Mouse (Mus musculus): ENCODE results near the gene Ttc12. TPM values are rescaled to one million over a fixed set of nuclear protein-coding genes. Genes with fewer than 3 reads are reported as not detected.

The Ttc12 gene
- polyA plus RNA-seq, 2 experiments: 0.18 to 0.19 TPM

DNA sequence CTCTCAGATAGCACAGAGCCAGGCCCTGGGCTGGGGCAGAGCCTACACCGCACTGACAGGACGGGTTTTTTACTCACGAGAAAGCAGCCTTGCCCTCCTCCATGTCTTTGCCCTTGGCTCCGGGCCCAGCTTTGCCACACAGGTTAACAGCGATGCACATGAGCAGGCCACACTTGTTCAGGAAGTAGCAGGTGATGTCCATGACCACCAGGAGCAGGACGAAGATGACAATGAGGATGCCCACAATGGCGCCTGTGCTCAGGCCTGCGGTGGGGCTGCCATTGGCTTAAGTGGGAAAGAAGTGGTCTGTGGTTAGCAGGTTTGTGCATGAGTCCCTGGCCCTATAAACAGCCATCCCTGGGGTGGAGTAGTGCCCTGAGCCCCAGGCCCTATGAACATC, 23.6 kb upstream of the Ttc12 start:
- ATAC-seq (ENCODE audit: insufficient read depth) (no peak), DNase-seq (ENCODE audit: low read depth in 3 of 3, low spot score in 3 of 3) (no peak)
- Histone ChIP-seq H3K9me3 (ENCODE audit: control insufficient read depth, low read length) (no peaks in the 10 kb centered on the region), H3K4me3 (ENCODE audit: insufficient read depth in 1 of 2, low read depth in 2 of 2, low read length in 2 of 2) (no peak overlapping the region), H3K27me3 (ENCODE audit: control insufficient read depth, insufficient read depth, low read length) (no peaks in the 10 kb centered on the region), H3K4me2 (ENCODE audit: low read depth) (no peak overlapping the region), H3K9ac (replicated peaks) (no peak overlapping the region), H3K36me3 (replicated peaks; ENCODE audit: control insufficient read depth, insufficient read depth, low read depth) (no peaks in the 10 kb centered on the region), H3K27ac (no peak overlapping the region), H3K4me1 (replicated peaks; ENCODE audit: control insufficient read depth in 2 of 2, insufficient read depth in 2 of 2, low read length in 1 of 2) (no peaks in the 10 kb centered on the region)
- WGBS (ENCODE audit: insufficient replicate concordance): 67% methylated on average over 8 of the region's 8 CpGs
- TF ChIP-seq EP300 (IDR thresholded peaks at IDR 0.05; ENCODE audit: low read depth) (no peak), CTCF (IDR thresholded peaks at IDR 0.05; ENCODE audit: low read depth) (no peak)

DNA sequence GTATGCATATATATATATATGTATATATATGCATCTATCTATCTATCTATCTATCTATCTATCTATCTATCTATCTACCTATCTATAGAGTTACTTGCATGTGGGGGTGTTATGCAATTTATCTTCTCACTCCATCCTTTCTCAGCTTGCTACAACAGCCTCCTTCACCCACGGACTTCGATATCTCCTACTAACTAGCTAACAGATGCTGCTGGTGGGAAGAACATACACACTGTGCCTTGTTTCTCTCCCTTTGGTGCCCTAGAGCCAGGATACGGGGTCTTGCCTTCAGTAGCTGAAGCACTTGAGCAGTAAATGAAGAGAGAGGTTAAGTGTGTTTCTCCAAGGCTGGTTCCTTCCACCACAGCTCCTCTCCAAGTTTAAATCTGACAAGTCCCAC, 23.1 kb upstream of the Ttc12 start:
- ATAC-seq (ENCODE audit: insufficient read depth) (no peak), DNase-seq (ENCODE audit: low read depth in 3 of 3, low spot score in 3 of 3) (no peak)
- Histone ChIP-seq H3K4me1 (replicated peaks; ENCODE audit: control insufficient read depth in 2 of 2, insufficient read depth in 2 of 2, low read length in 1 of 2) (no peaks in the 10 kb centered on the region), H3K27me3 (ENCODE audit: control insufficient read depth, insufficient read depth, low read length) (no peaks in the 10 kb centered on the region), H3K9me3 (ENCODE audit: control insufficient read depth, low read length) (no peaks in the 10 kb centered on the region), H3K36me3 (replicated peaks; ENCODE audit: control insufficient read depth, insufficient read depth, low read depth) (no peaks in the 10 kb centered on the region), H3K4me2 (ENCODE audit: low read depth) (no peak overlapping the region), H3K27ac (no peak overlapping the region), H3K4me3 (ENCODE audit: insufficient read depth in 1 of 2, low read depth in 2 of 2, low read length in 2 of 2) (no peak overlapping the region), H3K9ac (replicated peaks) (no peak overlapping the region)
- TF ChIP-seq EP300 (IDR thresholded peaks at IDR 0.05; ENCODE audit: low read depth) (no peak), CTCF (IDR thresholded peaks at IDR 0.05; ENCODE audit: low read depth) (no peak)
- 68% methylated on average over 3 of the region's 3 CpGs for WGBS (ENCODE audit: insufficient replicate concordance)

DNA sequence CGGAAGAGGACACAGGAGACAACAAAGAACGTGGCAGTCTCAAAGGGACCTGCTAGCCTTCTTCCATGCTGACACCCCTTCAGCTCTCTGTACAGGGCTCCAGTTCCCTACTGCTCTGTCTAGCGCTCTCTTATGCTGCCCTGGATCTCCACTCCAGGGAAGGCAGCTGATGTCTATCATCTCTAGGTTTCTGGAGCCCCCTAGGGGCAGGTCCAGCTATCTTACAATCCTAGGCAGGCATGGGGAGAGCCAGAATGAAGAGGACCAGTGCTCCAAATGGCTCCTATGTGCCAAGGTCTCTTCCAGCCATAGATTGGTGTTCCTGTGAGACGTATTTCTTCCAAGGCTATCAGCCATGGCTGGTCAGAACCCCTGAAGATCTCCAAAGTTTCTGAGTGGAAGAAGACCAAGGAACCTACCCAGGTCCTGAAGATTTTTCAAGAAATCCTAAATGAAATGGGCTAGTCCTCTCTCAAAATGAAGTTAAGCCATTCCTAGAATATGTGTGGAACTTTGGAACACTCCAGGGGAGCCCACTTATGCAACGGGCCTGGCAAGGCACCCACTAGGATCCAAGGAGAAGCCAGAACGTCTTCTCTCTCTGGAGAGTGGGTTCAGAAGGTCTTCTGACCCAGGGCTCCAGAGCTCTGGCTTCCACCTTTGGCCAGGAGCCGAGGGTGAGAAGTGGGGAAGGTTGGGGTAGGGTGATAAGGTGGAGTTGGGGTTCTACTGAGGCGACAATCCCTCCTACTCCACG, 22.0 kb upstream of the Ttc12 start:
- Histone ChIP-seq H3K27ac (no peak overlapping the region), H3K9ac (replicated peaks) (no peak overlapping the region), H3K4me1 (replicated peaks; ENCODE audit: control insufficient read depth in 2 of 2, insufficient read depth in 2 of 2, low read length in 1 of 2) (no peaks in the 10 kb centered on the region), H3K36me3 (replicated peaks; ENCODE audit: control insufficient read depth, insufficient read depth, low read depth) (no peaks in the 10 kb centered on the region), H3K4me3 (ENCODE audit: insufficient read depth in 1 of 2, low read depth in 2 of 2, low read length in 2 of 2) (no peak overlapping the region), H3K9me3 (ENCODE audit: control insufficient read depth, low read length) (no peaks in the 10 kb centered on the region), H3K27me3 (ENCODE audit: control insufficient read depth, insufficient read depth, low read length) (no peaks in the 10 kb centered on the region), H3K4me2 (ENCODE audit: low read depth) (no peak overlapping the region)
- ATAC-seq (ENCODE audit: insufficient read depth): no peak
- DNase-seq (ENCODE audit: low read depth in 3 of 3, low spot score in 3 of 3): no peak
- whole genome bisulfite sequencing (ENCODE audit: insufficient replicate concordance): 53% methylated on average over 9 of the region's 9 CpGs
- TF ChIP-seq EP300 (IDR thresholded peaks at IDR 0.05; ENCODE audit: low read depth) (no peak), CTCF (IDR thresholded peaks at IDR 0.05; ENCODE audit: low read depth) (peak; percentile 22)

DNA sequence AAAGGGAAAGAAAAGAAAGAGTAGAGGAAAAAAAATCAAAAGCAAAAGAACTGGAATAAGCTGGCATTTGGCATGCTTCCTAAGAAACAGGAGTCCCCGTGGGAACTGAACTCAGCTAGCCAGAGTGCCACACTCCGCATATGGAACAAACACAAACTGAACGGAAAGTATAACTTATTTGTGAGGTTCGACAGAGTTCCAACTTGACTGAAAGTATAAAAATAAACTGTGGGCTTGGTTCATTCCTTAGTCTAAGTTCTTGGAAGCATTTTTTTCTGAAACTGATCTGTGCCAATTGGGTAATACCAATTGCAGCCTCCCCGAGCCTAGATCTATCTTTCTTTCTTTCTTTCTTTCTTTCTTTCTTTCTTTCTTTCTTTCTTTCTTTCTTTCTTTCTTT, 18.6 kb upstream of the Ttc12 start:
- no peak overlapping the region for H3K27ac ChIP-seq
- TF ChIP-seq EP300 (IDR thresholded peaks at IDR 0.05; ENCODE audit: low read depth) (no peak), CTCF (IDR thresholded peaks at IDR 0.05; ENCODE audit: low read depth) (no peak)
- DNase-seq (ENCODE audit: low read depth in 3 of 3, low spot score in 3 of 3): no peak
- no peak overlapping the region for H3K9ac ChIP-seq (replicated peaks)
- no peak overlapping the region for H3K4me2 ChIP-seq (ENCODE audit: low read depth)
- H3K27me3 ChIP-seq (ENCODE audit: control insufficient read depth, insufficient read depth, low read length): no peaks in the 10 kb centered on the region
- no peak overlapping the region for H3K4me3 ChIP-seq (ENCODE audit: insufficient read depth in 1 of 2, low read depth in 2 of 2, low read length in 2 of 2)
- H3K9me3 ChIP-seq (ENCODE audit: control insufficient read depth, low read length): no peaks in the 10 kb centered on the region
- no peaks in the 10 kb centered on the region for H3K36me3 ChIP-seq (replicated peaks; ENCODE audit: control insufficient read depth, insufficient read depth, low read depth)
- no peak for ATAC-seq (ENCODE audit: insufficient read depth)
- WGBS (ENCODE audit: insufficient replicate concordance): 59% methylated on average over 5 of the region's 5 CpGs
- no peaks in the 10 kb centered on the region for H3K4me1 ChIP-seq (replicated peaks; ENCODE audit: control insufficient read depth in 2 of 2, insufficient read depth in 2 of 2, low read length in 1 of 2)

DNA sequence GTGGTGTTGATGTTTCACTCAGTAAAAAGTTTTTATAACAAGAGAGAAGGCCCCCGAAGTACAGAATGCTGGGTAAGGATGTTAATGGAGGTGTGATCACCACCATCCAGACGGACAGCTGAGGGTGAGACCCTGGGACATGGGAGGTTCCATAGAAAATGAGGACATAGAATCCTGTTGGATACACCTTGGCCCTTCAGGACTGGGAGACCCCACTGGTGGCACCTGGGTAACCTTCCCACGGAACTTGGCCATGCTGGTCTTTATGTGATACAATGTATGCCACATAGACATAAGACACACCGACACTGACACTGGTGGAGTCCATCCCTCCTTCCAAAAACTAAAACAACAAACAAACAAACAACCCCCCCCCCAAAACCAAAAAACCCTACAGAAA, 16.2 kb upstream of the Ttc12 start:
- 71% methylated on average over 4 of the region's 4 CpGs for WGBS (ENCODE audit: insufficient replicate concordance)
- no peak overlapping the region for H3K4me3 ChIP-seq (ENCODE audit: insufficient read depth in 1 of 2, low read depth in 2 of 2, low read length in 2 of 2)
- no peak for ATAC-seq (ENCODE audit: insufficient read depth)

More for the DNA sequence above, 16.2 kb upstream of the Ttc12 start:
- H3K4me2 ChIP-seq (ENCODE audit: low read depth): no peak overlapping the region
- H3K9ac ChIP-seq (replicated peaks): no peak overlapping the region
- no peaks in the 10 kb centered on the region for H3K36me3 ChIP-seq (replicated peaks; ENCODE audit: control insufficient read depth, insufficient read depth, low read depth)
- H3K27ac ChIP-seq: no peak overlapping the region
- H3K27me3 ChIP-seq (ENCODE audit: control insufficient read depth, insufficient read depth, low read length): no peaks in the 10 kb centered on the region
- TF ChIP-seq EP300 (IDR thresholded peaks at IDR 0.05; ENCODE audit: low read depth) (no peak), CTCF (IDR thresholded peaks at IDR 0.05; ENCODE audit: low read depth) (no peak)
- no peaks in the 10 kb centered on the region for H3K9me3 ChIP-seq (ENCODE audit: control insufficient read depth, low read length)
- no peak for DNase-seq (ENCODE audit: low read depth in 3 of 3, low spot score in 3 of 3)
- no peaks in the 10 kb centered on the region for H3K4me1 ChIP-seq (replicated peaks; ENCODE audit: control insufficient read depth in 2 of 2, insufficient read depth in 2 of 2, low read length in 1 of 2)

All from liver, embryonic 14.5 days (tissue).